Mouse (Mus musculus) kidney, adult 18-20 months (tissue): ENCODE data around the gene Xcl1.
A peak's percentile ranks its signal among the peaks of the same experiment; 100 is the strongest.

Experiments
- DNase-seq: peaks from one replicate; pipeline ENCODE4 v3.0.0; 2021

Gene Xcl1

DNA sequence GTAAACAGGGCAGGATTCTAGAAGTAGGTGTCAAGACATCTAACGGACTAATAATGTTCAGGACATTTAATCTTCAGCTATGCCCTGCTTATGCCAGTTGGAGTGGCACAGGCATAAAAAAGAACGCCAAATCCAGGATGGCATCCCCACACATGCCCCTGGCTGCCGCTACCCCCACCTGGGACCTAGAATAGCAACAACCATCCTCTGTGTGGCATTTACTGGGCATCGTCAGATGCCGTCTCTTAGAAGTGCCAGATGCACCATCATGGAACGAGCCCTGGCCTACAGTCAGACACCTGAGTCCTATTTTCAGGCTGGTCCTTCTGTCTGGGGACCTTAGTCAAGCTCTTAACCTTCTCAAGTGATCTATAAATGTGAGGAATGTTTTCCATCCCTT, 34.6 kb downstream of the Xcl1 start:
- DNase-seq: no peak

DNA sequence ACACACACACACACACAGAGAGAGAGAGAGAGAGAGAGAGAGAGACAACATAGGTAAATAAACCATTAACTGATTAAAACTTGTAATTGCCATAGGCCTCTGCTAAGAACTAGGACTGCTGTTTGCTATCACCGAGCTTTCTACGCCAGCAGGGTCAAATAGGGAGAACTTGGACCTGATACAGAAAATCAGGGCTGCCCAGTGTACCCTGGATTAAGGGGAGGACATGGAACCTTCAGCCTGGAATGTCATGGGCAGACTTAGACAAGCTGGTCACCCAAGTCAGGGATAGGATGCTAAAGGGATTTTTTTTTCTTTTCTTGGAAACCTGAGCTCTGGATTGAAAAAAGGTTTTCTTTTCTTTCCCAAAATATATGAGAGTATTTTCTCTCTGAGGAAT, 35.1 kb downstream of the Xcl1 start:
- DNase-seq: peak; percentile 48

DNA sequence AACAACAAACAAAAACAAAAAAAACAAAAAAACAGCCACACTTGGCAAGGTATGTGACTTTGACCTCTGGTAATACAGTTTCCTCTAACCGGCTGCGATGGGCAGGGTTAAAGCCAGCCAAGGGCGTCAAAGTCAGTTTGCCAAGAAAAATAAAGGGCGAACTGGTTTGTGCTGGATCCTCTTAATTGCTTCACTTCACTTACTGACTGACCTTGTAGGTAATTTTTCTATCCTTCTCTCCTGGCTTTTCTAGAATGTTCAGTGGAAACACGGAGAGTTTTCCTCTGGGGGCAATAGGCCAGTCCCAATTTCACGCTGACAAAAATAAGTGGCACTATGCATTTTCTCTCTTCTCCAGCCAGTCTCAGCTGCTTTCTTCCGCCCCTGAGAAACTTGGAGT, 35.8 kb downstream of the Xcl1 start:
- peak; percentile 77 for DNase-seq

DNA sequence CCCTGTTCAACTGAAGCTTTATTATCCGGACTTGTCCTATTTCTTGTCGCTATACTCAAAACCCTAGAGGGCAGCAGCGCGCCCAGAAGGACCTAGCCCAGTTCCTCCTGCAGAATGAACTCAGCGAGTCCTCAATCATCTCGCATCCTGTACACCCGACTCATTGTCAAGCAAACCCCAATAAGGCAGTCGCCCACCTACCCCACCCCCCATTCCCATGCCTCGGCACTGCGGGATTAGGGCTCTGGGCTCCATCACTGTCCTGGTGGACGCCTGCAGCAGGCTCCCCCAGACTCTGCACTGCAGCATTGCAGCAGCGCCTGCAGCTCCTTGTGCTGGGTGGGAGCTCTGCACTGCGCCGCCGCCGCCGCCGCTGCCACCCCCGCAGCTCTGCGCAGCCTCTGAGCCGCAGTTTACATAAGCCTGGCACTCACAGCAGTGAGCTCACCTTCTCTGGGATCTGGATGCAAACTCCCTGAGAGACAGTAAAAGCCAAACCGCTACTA, 36.4 kb downstream of the Xcl1 start:
- peak; percentile 89 for DNase-seq

DNA sequence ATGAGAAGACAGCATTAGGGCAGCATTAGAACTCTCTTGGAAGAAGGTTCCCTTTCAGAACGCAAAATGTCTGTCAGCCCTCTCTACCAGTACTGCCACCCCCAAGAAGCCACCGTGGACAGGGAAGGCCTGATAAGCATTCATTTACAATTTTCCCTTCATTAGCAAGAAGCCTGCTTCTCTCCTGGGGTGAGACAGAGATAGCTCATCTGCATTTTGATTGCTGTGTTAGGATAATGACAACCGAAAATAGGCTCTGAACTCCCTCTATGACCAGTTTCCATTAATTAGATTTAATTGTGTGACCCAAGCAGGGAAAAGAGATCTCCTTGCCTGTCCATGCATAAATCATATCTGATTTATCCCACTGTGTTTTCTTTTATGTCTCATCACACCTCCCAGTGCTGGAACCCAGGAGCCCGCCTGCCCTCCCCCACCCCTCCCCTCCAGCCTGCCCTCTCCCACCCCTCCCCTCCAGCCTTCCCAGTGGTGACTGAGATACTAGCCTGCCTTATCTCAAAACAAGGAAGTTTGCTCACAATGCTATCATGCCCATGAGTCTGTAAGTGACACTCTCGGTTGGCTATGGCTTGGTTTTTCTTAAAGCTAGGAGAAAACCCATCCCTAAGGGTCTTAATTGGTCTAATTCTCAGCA, 38.0 kb downstream of the Xcl1 start:
- DNase-seq: no peak

DNA sequence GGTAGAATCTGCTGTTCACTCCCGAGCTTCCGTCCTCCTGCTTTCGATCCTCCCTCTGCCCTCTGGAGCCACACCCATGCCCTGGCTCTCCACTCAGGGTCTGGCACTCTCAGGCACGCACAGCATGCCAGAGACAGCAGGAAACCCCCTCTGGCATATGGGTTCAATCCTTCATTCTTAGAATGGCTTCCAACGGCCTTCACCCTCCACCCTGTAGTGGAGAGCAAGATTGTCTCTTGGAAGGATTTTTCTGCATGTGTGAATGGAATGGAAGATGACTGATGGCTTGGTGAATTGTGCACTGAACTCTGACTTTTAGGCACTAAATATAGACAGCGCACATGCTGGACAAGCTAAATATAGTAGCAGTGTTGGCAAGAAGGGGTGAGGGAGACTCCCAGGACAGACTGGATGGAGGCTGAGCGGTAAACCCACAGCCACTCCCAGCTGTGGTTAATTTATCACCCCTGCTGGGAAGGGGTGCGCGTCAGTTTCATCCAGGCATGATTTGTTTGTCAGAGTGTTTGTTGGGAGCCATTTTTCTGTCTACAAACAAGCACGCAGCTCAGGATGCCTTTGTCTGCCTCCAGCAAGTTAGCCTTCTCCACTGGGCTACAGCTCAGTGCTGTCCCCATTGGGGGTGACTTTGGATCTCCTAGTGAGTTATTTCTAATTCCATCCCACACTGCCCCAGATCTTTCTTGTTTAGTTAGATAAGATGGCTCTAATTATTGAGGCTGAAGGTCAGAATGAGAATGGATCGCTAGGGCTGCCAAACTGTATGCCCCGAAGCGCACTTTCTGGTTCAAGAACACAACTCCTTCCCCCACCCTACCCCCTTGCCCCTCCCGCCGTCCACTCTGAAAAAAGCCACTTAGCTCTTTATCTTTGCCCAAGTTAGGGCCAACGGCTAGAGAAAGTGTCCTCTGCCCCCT, 38.8 kb downstream of the Xcl1 start:
- DNase-seq: peak; percentile 70

DNA sequence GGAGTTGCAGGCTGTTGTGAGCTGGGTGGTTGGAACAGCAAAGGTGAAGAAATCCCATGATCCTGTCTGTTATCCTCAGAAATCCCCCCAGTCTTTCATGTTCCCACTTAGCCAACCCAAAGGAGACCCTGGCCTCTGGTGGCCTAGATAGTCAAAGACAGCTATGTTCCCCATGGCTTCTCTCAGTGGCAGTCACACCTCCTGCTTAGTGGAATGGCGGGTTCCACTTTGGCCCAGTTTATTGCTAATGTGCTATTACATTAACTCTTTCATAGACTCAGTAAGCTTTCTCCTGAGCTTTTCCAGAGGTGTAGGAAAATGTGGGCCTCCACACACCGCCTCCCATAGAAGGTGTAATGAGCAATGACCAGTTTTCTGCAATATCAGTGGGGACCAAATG, 39.5 kb downstream of the Xcl1 start:
- DNase-seq: no peak

DNA sequence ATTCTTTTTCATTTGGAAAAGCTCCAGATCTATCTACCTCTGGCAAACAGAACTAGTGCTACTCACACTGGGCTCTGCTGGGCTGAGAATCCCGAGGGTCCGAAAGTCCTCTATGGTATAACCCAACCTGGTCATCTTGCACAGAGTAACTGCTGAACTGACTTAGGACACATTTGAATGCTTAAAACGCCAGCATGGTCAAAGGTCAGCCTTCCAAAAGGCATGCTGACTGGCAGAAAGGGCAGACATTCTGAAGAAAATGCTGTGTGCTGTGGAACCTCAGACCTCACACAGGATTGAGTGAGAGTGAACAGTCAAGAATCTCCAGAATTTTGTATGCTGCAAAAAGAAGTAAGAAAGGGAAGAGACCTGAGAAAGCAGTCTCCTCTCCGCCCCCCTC, 45.0 kb downstream of the Xcl1 start:
- peak; percentile 35 for DNase-seq

DNA sequence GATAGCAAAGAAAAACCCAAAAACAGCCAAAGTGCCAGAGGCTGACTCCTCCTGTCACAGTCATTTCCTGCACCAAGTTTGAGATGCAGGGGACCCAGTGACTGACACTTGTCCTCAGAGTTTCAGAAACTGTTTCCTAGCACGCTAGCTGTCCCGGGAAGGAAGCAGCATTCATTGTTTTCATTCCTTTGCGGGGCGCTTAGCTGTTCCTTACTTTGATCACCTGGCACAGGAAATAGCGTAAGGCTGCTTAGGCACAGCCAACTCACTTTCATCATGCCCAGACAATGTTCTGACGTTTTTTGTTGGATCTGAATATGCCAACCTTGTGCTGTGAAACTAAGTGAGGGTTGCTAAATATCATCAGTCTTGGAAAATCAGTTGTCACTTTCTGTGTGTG, 46.8 kb downstream of the Xcl1 start:
- no peak for DNase-seq

DNA sequence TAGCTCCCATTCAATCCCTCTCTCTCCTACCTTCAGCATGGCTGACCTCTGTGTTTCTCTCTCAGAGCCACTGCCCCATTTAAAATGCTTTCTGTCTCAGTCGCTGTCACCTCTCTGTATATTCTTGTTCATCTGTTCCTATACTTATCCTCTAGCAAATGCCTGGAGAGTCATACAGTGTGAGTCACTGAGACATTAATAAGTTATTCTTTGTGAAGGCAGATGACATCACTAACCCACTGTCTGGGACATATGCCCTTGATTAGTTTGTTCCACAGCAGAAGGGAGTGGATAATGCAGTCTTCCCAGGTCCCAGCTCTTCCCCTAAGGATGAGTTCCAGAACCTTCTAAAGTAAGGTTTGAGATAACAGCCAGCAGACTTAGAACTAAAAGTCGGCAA, 47.6 kb downstream of the Xcl1 start:
- DNase-seq: no peak

DNA sequence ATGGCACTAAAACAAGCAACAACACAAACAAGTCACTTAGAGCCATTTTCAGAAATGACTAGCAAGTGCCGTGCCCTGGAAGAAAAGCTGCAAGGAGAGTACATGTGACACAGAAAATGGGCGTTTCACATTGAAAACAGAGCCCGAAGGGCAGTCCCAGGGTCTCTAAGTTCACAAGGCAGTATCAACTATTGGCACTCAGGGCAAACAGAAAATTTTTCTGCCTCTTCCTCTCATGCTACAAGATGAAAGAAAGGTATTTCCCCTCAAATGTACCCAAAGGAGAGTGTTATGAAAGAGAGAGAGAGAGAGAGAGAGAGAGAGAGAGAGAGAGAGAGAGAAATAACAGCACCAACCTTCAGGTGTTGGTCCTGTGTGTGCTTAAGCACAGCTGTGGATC, 53.4 kb downstream of the Xcl1 start:
- DNase-seq: no peak
